Mouse (Mus musculus) lung, postnatal 4 days (tissue): ENCODE results near the gene Zbtb3.

Experiments used
- DNase-seq, 2 experiments: peaks; one replicate each; pipeline ENCODE4 v3.0.0; 2021

Gene Zbtb3

GRCm38 (mm10) chr19:8802130-8802821 lies at the start of gene Zbtb3:
Gene Zbtb3 (plus strand): TSS chr19:8802555.
- DNase-seq: peak; percentile 94 to 97

- DNase-seq: no peak
These were observed 46.7 kb upstream of the Zbtb3 start for GRCm38 (mm10) chr19:8755652-8756051.

GRCm38 (mm10) chr19:8756635-8757387 lies 45.5 kb upstream of the Zbtb3 start, which contains the start of gene Nxf1:
Gene Nxf1 (plus strand): TSS chr19:8757073.
- DNase-seq: peak; percentile 95

GRCm38 (mm10) chr19:8757471-8757998 lies 44.8 kb upstream of the Zbtb3 start:
- DNase-seq: no peak

GRCm38 (mm10) chr19:8758899-8759298 lies 43.5 kb upstream of the Zbtb3 start:
- DNase-seq: no peak

- DNase-seq: no peak
These were observed 41.6 kb upstream of the Zbtb3 start for GRCm38 (mm10) chr19:8760757-8761156.

GRCm38 (mm10) chr19:8763276-8763675 lies 39.1 kb upstream of the Zbtb3 start:
- DNase-seq: no peak

- DNase-seq: no peak
These were observed 36.8 kb upstream of the Zbtb3 start for GRCm38 (mm10) chr19:8765562-8765961.

- peak; percentile 89 for DNase-seq
These were observed 31.6 kb upstream of the Zbtb3 start, which contains the start of gene Tmem223 for GRCm38 (mm10) chr19:8770567-8771270. Gene Tmem223 (plus strand): TSS chr19:8770996.

GRCm38 (mm10) chr19:8772996-8773395 lies 29.4 kb upstream of the Zbtb3 start:
- DNase-seq: no peak

- no peak for DNase-seq
These were observed 28.9 kb upstream of the Zbtb3 start for GRCm38 (mm10) chr19:8773409-8773808.

GRCm38 (mm10) chr19:8774086-8774835 lies 28.1 kb upstream of the Zbtb3 start, which contains the start of gene Tmem179b:
Gene Tmem179b (minus strand): TSS chr19:8774467.
- peak; percentile 96 to 98 for DNase-seq

- DNase-seq: peak in 1 of 2 experiments; percentile 46
These were observed 27.4 kb upstream of the Zbtb3 start for GRCm38 (mm10) chr19:8774951-8775421.

- peak; percentile 92 to 95 for DNase-seq
These were observed 16.2 kb upstream of the Zbtb3 start, which contains the start of gene Taf6l for GRCm38 (mm10) chr19:8786008-8786781. Gene Taf6l (minus strand): TSS chr19:8786417.

- DNase-seq: no peak
These were observed 13.8 kb upstream of the Zbtb3 start for GRCm38 (mm10) chr19:8788521-8788920.

- DNase-seq: no peak
These were observed 13.2 kb upstream of the Zbtb3 start for GRCm38 (mm10) chr19:8789171-8789570.

GRCm38 (mm10) chr19:8790171-8790570 lies 12.2 kb upstream of the Zbtb3 start:
- DNase-seq: no peak

- peak; percentile 93 to 95 for DNase-seq
These were observed 4.0 kb upstream of the Zbtb3 start, which contains the start of gene Polr2g for GRCm38 (mm10) chr19:8798264-8798946. Gene Polr2g (minus strand): TSS chr19:8798577.

GRCm38 (mm10) chr19:8798947-8799315 lies 3.4 kb upstream of the Zbtb3 start:
- DNase-seq: no peak

- no peak for DNase-seq
These were observed 937 bp downstream of the Zbtb3 start for GRCm38 (mm10) chr19:8803204-8803780.
